Mouse (Mus musculus): ENCODE results near the gene Arrb2. TPM values are rescaled to one million over a fixed set of nuclear protein-coding genes. Genes with fewer than 3 reads are reported as not detected.
A peak's percentile ranks its signal among the peaks of the same experiment; 100 is the strongest.

The Arrb2 gene
- polyA plus RNA-seq, 1 experiment from 2014 or later = 312 TPM

DNA sequence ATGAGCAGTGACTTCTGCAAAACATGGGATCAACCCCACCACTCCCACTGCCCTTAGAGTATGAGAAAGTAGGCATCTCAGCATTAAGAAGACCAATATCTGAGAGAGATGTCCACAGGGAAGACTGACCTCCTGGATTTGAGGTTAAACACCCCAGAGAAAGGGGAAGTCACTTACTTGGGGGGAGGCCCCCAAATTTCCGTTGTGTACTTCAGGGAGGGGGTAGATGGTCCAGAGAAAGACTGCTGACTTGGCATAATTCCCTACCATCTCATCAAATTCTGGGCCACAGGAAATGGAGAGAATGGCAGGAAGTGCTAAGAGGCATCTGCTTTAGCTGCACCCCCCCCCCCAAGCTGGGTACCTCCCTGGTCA is 1.1 kb downstream of the Arrb2 start:
- Histone ChIP-seq H3K36me3 (ENCODE audit: inconsistent target) (peaks cover 36% of the 10 kb centered on the region), H3K27ac (peak overlapping the region; percentile 100)
- WGBS (ENCODE audit: missing documents) = 0% methylated on average over 1 of the region's 1 CpGs

DNA sequence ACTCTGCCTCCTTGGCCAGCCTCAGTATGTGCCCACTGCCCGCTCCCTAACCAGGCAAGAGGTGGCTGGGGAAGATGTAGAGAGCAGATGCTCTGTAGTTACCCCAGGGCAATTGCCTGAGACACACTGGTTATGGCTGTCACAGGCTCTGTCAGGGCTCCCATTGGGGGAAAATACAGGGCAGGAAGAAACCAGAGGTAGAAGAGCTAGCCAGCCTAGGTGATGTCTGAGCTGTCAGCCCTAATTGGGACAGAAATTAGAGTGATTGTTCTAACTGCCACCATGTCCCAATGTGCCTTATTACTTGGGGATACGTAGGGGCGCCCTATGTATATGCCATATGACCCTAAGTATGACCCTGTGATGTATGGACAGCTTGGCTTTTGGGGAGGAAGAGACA is 1.5 kb downstream of the Arrb2 start:
- Histone ChIP-seq H3K27ac (peak overlapping the region; percentile 100), H3K36me3 (ENCODE audit: inconsistent target) (peaks cover 40% of the 10 kb centered on the region), H3K4me3 (ENCODE audit: inconsistent target) (peak overlapping the region; percentile 100), H3K79me2 (ENCODE audit: inconsistent target) (peaks cover 60% of the 10 kb centered on the region)
- WGBS (ENCODE audit: missing documents) = 86% methylated on average over 3 of the region's 3 CpGs

More for the DNA sequence above, 1.1 kb downstream of the Arrb2 start:
- H3K79me2 ChIP-seq (ENCODE audit: inconsistent target) = peaks cover 57% of the 10 kb centered on the region
- peak overlapping the region; percentile 100 for H3K4me3 ChIP-seq (ENCODE audit: inconsistent target)

DNA sequence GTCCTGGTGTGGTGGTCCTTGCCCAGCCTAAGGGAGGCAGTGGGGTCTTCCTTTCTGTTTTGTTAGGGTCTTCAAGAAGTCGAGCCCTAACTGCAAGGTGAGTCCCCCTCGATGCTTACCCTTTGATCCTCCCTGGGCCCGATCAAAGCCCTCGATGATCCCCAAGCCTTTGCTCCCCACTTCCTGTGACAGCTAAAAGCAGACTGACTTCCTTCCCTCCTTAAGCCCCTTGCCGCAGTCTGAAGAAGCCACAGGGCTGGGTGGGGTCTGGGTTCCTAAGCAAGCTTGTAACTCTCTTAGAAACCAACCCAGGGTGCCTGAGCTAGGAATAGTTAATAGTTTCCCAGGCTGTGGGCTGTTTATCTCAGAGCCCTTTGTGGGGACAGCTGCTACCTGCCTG is 3.0 kb downstream of the Arrb2 start:
- Histone ChIP-seq H3K27ac (peak overlapping the region; percentile 100), H3K4me3 (ENCODE audit: inconsistent target) (peak overlapping the region; percentile 100; the same call in 1 of the 2 replicates), H3K36me3 (ENCODE audit: inconsistent target) (peaks cover 56% of the 10 kb centered on the region), H3K79me2 (ENCODE audit: inconsistent target) (peaks cover 75% of the 10 kb centered on the region)
- WGBS (ENCODE audit: missing documents) = 5% methylated on average over 5 of the region's 5 CpGs

DNA sequence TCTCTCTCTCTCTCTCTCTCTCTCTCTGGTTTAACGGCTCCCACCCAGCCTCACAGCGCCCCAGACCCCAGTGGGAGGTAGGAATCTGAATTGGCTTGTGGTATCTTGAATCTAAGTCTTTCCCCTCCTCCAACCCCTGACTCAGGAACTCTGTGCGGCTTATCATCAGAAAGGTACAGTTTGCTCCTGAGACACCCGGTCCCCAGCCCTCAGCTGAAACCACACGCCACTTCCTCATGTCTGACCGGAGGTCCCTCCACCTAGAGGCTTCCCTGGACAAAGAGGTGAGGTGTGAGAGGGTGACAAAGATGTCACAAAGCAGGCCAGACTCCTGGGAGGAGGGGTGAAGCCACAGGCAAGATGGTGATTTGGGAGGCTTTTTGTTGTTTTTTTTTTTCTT is 5.0 kb downstream of the Arrb2 start:
- H3K79me2 ChIP-seq (ENCODE audit: inconsistent target) = peaks cover 76% of the 10 kb centered on the region
- no peak overlapping the region for H3K4me3 ChIP-seq (ENCODE audit: inconsistent target)
- WGBS (ENCODE audit: missing documents) = 19% methylated on average over 6 of the region's 6 CpGs
- H3K36me3 ChIP-seq (ENCODE audit: inconsistent target) = peaks cover 63% of the 10 kb centered on the region
- H3K27ac ChIP-seq = peak overlapping the region; percentile 100

DNA sequence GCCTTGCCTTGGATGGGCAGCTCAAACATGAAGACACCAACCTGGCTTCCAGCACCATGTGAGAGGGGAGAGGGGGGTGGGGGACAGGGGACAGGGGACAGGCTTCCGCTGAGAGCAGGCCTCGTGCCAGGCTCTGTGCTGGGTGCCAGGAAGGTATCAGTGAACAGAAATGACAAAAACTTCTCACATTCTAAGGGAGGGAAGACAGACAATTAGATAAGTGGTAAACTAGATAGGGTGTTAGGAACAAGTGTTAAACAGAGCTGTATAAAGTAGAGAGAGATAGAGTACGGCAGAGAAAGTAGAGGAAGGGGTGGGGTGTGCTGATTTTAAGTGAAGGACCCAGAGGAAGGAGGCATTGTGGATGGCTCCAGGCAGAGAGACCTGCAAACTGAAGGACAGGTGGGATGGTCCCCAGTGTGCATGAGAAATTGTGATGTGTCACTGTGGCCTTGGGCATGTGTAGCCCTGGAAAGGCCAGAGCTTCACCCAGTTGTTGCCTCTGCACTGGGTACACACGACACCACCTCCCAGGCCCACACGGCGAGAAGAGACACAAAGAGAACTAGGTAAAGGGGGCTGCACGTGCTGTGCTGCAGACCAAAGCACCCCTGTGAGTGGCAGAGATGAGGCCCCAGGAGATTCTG is 6.4 kb downstream of the Arrb2 start:
- no peak overlapping the region for H3K4me3 ChIP-seq (ENCODE audit: inconsistent target)
- no peak overlapping the region for H3K27ac ChIP-seq
- H3K36me3 ChIP-seq (ENCODE audit: inconsistent target) = peaks cover 63% of the 10 kb centered on the region
- H3K79me2 ChIP-seq (ENCODE audit: inconsistent target) = peaks cover 67% of the 10 kb centered on the region
- 91% methylated on average over 6 of the region's 7 CpGs for whole genome bisulfite sequencing (ENCODE audit: missing documents)

DNA sequence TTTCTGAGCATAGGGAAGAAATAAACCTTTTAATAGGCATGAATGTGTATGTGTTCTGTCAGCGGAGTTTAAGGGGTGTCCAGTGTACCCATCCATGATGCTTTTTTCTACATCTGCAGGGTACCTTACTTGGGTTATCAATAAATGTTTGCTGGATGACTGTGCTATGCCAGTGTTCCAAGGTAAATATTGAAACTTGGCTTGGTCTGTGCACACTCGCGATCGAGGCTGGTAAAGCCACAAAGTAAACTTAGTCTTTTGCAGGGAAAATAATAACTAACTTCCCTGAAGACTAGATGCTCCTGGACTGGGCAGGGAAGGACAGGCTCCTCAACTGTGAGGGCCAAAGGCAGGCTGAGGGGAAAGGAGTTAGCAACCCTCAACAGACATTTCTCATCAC is 8.2 kb downstream of the Arrb2 start:
- Histone ChIP-seq H3K4me3 (ENCODE audit: inconsistent target) (no peak overlapping the region), H3K79me2 (ENCODE audit: inconsistent target) (peaks cover 49% of the 10 kb centered on the region), H3K27ac (no peak overlapping the region), H3K36me3 (ENCODE audit: inconsistent target) (peaks cover 55% of the 10 kb centered on the region)
- 88% methylated on average over 4 of the region's 4 CpGs for WGBS (ENCODE audit: missing documents)

DNA sequence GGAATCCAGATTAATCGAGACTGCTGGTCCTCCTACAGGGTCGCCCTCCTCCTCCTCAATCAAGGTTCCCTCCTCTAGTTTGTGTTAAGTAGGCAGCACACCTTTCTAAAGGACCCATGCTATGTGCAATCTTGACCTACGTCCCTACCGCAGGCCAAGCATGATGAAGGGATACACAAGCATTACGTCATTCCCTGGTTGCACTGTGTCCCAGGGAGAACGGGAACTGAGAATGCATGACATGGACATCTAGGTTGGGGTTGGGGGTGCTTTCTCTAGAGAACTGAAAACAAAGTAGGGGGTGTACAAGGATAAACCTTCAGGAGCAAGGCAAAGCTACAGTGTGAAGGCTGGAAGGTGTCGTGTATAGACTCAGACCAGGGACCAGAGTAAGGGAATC is 9.4 kb downstream of the Arrb2 start:
- 56% methylated on average over 7 of the region's 7 CpGs for WGBS (ENCODE audit: missing documents)
- Histone ChIP-seq H3K36me3 (ENCODE audit: inconsistent target) (peaks cover 43% of the 10 kb centered on the region), H3K4me3 (ENCODE audit: inconsistent target) (no peak overlapping the region), H3K79me2 (ENCODE audit: inconsistent target) (peaks cover 37% of the 10 kb centered on the region), H3K27ac (0 out of 2 replicates have a peak overlapping the region, but pooled peaks have one; percentile 19)

DNA sequence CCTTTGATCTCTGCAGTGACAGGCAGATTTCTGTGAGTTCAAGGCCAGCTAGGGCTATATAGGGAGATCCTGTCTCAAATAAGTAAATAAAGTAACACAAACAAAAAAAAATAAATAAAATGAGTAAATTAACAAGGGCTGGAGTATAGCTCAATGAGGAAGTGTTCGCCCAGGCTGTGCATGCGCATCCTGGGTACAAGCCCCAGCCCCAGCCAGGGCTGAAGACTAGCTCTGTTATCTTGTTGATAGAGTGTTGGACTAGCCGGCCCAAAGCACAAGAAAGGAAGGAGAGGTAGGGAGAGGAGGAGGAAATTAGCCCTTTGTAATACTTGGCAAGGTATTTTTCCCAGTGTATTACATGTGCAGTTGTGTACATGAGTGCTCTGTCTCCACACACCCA is 11.5 kb downstream of the Arrb2 start:
- H3K36me3 ChIP-seq (ENCODE audit: inconsistent target) = peaks cover 22% of the 10 kb centered on the region
- peaks cover 16% of the 10 kb centered on the region; the same call in 1 of the 2 replicates for H3K79me2 ChIP-seq (ENCODE audit: inconsistent target)
- WGBS (ENCODE audit: missing documents) = 81% methylated on average over 3 of the region's 3 CpGs
- H3K4me3 ChIP-seq (ENCODE audit: inconsistent target) = no peak overlapping the region
- no peak overlapping the region for H3K27ac ChIP-seq

DNA sequence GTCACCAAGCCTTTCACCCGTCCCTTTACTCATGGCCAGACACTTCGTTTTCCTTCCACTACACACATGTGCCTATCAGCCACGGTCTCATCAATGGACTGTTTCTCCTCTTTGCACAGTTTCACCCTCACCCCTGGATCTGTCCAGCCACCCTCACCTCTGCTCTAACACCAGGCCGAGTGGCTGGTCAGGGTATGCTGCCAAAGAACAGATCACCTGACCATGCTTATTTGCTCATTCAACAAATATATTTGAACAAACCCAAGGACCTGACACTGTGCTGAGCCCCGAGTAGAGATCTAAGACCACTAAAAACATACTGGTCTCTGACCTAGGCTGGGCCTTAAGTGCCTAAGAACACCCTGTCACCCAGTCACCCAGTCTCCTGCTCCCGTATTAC is 12.2 kb downstream of the Arrb2 start:
- WGBS (ENCODE audit: missing documents) = 95% methylated on average over 6 of the region's 6 CpGs
- peak overlapping the region; percentile 91; the same call in 1 of the 2 replicates for H3K27ac ChIP-seq
- H3K36me3 ChIP-seq (ENCODE audit: inconsistent target) = peaks cover 15% of the 10 kb centered on the region
- peaks cover 9% of the 10 kb centered on the region; the same call in 1 of the 2 replicates for H3K79me2 ChIP-seq (ENCODE audit: inconsistent target)
- no peak overlapping the region for H3K4me3 ChIP-seq (ENCODE audit: inconsistent target)

DNA sequence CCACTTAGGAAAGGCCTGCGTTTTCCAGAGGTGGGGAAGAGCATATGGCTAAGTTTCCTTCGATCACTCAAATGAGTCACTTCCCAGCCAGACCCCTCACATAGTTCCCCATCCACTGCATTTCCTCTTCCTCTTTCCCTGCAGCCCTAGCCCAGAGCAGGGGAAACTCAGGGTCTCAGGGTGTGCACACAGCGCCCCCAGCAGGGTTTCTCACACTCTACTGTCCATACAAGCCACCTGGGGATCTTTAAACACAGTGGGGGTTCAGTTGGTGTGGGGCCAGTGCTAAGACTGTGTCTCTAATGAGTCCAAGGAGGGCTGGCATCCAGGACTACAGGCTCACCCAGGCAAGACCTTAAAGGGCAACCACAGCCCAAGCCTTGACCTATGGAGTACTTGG is 14.3 kb downstream of the Arrb2 start:
- Histone ChIP-seq H3K27ac (peak overlapping the region; percentile 91), H3K79me2 (ENCODE audit: inconsistent target) (no peaks in the 10 kb centered on the region), H3K36me3 (ENCODE audit: inconsistent target) (no peaks in the 10 kb centered on the region), H3K4me3 (ENCODE audit: inconsistent target) (no peak overlapping the region)
- 6% methylated on average over 3 of the region's 3 CpGs for WGBS (ENCODE audit: missing documents)

DNA sequence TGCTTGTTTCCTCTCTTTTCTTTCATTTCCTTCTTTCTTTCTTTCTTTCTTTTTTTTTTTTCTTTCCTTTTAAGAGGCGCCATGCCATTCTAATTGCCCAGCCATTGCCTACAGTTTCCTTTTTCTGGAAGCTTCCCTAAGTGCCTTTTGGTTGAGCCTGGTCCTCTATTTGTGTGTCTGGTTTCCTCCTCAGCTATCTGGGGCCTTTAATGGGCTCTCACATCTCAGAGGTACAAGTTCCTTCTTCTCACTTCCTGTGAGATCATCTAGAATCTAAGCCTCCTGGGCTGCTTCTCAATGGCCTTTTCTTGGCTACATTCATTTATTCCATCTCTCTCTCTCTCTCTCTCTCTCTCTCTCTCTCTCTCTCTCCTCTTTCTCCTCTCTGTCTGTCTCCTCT is 14.9 kb downstream of the Arrb2 start:
- H3K27ac ChIP-seq = peak overlapping the region; percentile 91
- no CpG with 5 or more reads among the region's 1 CpGs for WGBS (ENCODE audit: missing documents)

DNA sequence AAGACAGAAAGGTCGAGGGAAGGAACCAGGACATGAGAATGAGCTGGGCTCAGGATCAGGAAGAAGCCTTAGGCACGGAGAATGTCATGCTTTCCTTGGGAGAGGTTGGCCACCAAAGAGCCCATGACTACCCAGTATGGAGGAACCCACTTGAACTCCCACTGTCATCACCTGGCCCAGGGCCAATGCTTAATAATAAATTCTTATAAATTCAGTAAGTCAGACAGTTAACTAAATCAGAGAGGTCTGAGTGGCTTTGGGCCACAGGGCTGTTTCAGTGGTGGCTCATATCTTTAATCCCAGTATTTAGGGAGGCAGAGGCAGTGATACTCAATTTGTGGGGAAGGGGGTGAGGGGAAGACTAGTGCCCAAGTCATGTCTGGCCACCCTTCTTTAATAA is 18.5 kb downstream of the Arrb2 start:
- Histone ChIP-seq H3K4me3 (ENCODE audit: inconsistent target) (no peak overlapping the region), H3K27ac (no peak overlapping the region), H3K36me3 (ENCODE audit: inconsistent target) (peaks cover 16% of the 10 kb centered on the region; the same call in 1 of the 2 replicates), H3K79me2 (ENCODE audit: inconsistent target) (peaks cover 11% of the 10 kb centered on the region; the same call in 1 of the 2 replicates)
- 83% methylated on average over 2 of the region's 2 CpGs for WGBS (ENCODE audit: missing documents)

More for the DNA sequence above, 14.9 kb downstream of the Arrb2 start:
- Histone ChIP-seq H3K36me3 (ENCODE audit: inconsistent target) (no peaks in the 10 kb centered on the region), H3K4me3 (ENCODE audit: inconsistent target) (no peak overlapping the region), H3K79me2 (ENCODE audit: inconsistent target) (no peaks in the 10 kb centered on the region)

DNA sequence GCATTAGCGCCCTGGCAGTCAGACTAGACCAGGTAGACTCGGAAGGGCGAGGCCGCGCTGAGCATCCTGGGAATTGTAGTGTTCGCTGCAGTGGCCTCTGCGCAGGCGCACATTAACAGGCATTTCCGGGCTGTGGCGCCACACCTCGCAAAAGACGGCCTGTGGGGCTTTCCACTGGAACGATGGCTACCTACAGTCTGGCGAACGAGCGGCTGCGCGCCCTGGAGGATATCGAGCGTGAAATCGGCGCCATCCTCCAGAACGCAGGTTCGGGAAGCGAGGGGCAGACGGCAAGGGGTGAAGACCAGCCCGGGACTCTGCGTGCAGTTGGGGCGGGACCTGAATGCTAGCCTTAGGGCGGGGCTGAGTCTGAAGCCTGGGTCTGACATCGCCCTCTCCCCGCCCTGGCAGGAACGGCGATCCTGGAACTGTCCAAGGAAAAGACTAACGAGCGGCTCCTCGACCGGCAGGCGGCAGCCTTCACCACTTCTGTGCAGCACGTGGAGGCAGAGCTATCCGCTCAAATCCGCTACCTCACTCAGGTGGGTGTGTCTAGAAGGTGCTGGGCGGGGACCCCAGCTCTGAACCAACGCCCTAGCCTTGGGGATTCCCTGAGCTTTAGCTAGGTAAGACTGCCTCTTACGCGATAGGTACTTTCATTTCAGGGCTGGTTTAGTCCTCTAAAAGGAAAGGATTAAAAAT is 19.5 kb downstream of the Arrb2 start, which contains the start of gene Med11:
Gene Med11 (plus strand): TSS at position 123 of the 702 bp plus-strand sequence.
- Histone ChIP-seq H3K79me2 (ENCODE audit: inconsistent target) (peaks cover 21% of the 10 kb centered on the region; the same call in 1 of the 2 replicates), H3K27ac (peak within 1 kb of the TSS; percentile 87)
- under 1% methylated on average over 46 of the region's 46 CpGs for WGBS (ENCODE audit: missing documents)

DNA sequence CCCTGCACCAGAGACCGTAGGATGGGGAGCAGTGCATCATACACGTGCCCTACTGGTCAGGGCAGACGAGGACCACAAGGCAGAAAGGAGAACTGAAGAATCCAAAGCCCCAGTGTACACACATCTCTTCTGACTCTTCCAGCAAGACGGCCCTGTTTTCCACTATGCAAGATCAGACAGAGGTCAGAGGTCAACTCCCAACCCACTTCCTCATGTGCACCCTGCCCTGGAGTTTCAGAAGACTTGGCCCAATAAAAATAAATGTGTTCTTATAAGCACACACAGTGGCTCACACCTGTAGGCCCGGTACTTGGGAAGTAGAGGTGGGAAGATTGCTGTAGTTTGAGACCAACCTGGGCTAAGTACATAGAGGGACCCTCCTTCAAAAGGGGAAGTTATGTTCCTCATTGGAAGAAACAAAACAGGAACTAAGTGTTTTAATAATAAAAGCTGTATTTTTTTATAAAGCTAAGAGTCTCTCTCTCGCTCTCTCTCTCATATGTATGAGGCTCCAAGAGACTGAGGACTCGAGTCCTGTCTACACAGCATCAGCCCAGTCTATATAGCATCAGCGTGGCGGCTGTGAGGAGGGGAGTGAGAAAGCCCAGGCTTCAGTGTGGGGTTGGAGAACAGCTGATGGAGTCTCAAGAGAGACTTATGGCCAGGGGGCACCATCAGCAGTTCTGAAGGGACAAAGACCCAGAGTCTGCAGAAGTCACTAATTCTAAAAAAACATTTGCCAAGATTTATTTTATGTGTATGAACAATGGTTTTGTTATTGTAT is 21.0 kb downstream of the Arrb2 start:
- Histone ChIP-seq H3K27ac (peak overlapping the region; percentile 87), H3K79me2 (ENCODE audit: inconsistent target) (peaks cover 35% of the 10 kb centered on the region; the same call in 1 of the 2 replicates), H3K36me3 (ENCODE audit: inconsistent target) (peaks cover 27% of the 10 kb centered on the region; the same call in 1 of the 2 replicates), H3K4me3 (ENCODE audit: inconsistent target) (no peak overlapping the region)
- WGBS (ENCODE audit: missing documents) = 17% methylated on average over 9 of the region's 9 CpGs

More for the DNA sequence above, 19.5 kb downstream of the Arrb2 start, which contains the start of gene Med11:
- H3K4me3 ChIP-seq (ENCODE audit: inconsistent target) = peak within 1 kb of the TSS; percentile 49
- H3K36me3 ChIP-seq (ENCODE audit: inconsistent target) = peaks cover 25% of the 10 kb centered on the region; the same call in 1 of the 2 replicates

All from macrophage (primary cell).